Mouse (Mus musculus) bone marrow, adult 2 months (tissue): ENCODE results near the gene Rgs12.

Experiments used
- CTCF ChIP-seq: fragments of 200-500 bp; IDR thresholded peaks from 2 replicates; pipeline ENCODE4 v1.5.1; 2011; ENCODE audit warnings: low read length, control low read depth; ENCODE audit not compliant: control insufficient read depth, insufficient read depth
- POLR2A ChIP-seq: fragments of 200-500 bp; IDR thresholded peaks from 2 replicates; pipeline ENCODE4 v1.6.1; 2011; ENCODE audit warnings: low read depth, mild to moderate bottlenecking, control low read depth, low read length, borderline replicate concordance; ENCODE audit not compliant: control insufficient read depth

- TF ChIP-seq CTCF (no peak), POLR2A (no peak)
Observed at GRCm38 (mm10) chr5:35035795-35036194, 86.5 kb downstream of the Rgs12 start.
